Mouse (Mus musculus) olfactory bulb, adult 2 months (tissue): ENCODE data around the gene Drd2.

Experiments
- CTCF ChIP-seq: fragments of 200-500 bp; IDR thresholded peaks from 2 replicates; pipeline ENCODE4 v1.5.1; 2012; ENCODE audit warnings: low read depth, mild to moderate bottlenecking, low read length, moderate library complexity; ENCODE audit not compliant: insufficient read depth
- POLR2A ChIP-seq: fragments of 200-500 bp; IDR thresholded peaks from 2 replicates; pipeline ENCODE4 v1.6.1; 2012; ENCODE audit warnings: mild to moderate bottlenecking, low read depth, low read length, moderate library complexity; ENCODE audit not compliant: insufficient read depth

DNA sequence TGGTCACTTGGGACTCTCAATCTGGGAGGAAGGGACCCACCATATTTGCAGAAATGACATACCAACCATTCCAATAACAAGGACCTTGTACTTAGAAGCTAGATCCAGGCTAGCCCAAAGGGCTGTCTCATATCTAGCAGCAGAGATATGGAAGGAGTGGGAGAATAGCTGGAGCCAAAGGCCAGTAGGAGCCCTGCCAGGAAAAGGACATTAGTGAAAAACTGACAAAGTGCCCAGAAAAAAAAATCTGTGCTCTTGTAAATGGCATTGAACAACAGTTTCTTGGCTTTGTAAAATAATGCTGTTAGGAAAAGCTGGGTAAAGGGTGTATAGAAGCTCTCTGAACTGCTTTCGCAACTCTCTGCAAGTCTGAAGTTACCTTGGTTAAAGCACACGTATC is 33.5 kb downstream of the Drd2 start:
- TF ChIP-seq CTCF (no peak), POLR2A (no peak)
